Comparison of ENCODE assay signal across 17 mouse cellular contexts in genomic region chr4:131073420-131073819, GRCm38 (mm10).
DNase-seq lines count a peak whose midpoint lies in the region; ATAC-seq and TF ChIP-seq lines count a peak whose summit lies in the region.
"Had no signal": no experiment of that assay in that cellular context is flagged by ENCODE, and none has a peak within 500 bp of the region (broad histone marks: within the 10 kb centered on the region; RNA-seq: fewer than 3 reads in every experiment).

No protein-coding gene starts in this region.

- H3K4me2 ChIP-seq in forebrain, embryonic 13.5 days, result no peak overlapping the region
- H3K4me2 ChIP-seq in forebrain, embryonic 12.5 days, result no peak overlapping the region
- H3K4me2 ChIP-seq: embryonic facial prominence, embryonic 12.5 days; forebrain, embryonic 15.5 days; limb, embryonic 12.5 days; liver, embryonic 12.5 days; lung, embryonic 15.5 days had no signal

- TF ChIP-seq CTCF in lung, adult 2 months (IDR thresholded peaks at IDR 0.05; ENCODE audit: insufficient read depth, low read length), result no peak

- ATAC-seq in forebrain, embryonic 13.5 days, result no peak
- ATAC-seq in forebrain, embryonic 12.5 days (ENCODE audit: low FRiP score), result no peak
- ATAC-seq: forebrain, embryonic 15.5 days; hindbrain, postnatal 0 days; intestine, embryonic 16.5 days; liver, embryonic 12.5 days had no signal

- H3K27me3 ChIP-seq in forebrain, embryonic 10.5 days (ENCODE audit: poor library complexity, severe bottlenecking), result peaks cover 22% of the 10 kb centered on the region; the same call in 1 of the 2 replicates
- H3K27me3 ChIP-seq in forebrain, embryonic 13.5 days, result no peaks in the 10 kb centered on the region
- 0 out of 2 replicates have a peak, but pooled peaks cover 5% of the 10 kb centered on the region for H3K27me3 ChIP-seq in forebrain, embryonic 12.5 days
- H3K27me3 ChIP-seq: embryonic facial prominence, embryonic 12.5 days; forebrain, embryonic 15.5 days; limb, embryonic 12.5 days; liver, embryonic 12.5 days; lung, embryonic 15.5 days had no signal

- DNase-seq in forebrain, embryonic 10.5 days (ENCODE audit: extremely low spot score, low spot score), result no peak
- peak; percentile 38 to 69 for DNase-seq in lung, adult 18-20 months
- DNase-seq in lung, adult 2 months, result no peak
- DNase-seq in lung, postnatal 10 days, result peak; percentile 67
- DNase-seq in adrenal gland, adult 18-20 months (ENCODE audit: low spot score in 2 of 2), result no peak
- DNase-seq: adrenal gland, postnatal 36 days; cerebellum, adult 9-10 months; thymus, postnatal 36 days had no signal

- H3K36me3 ChIP-seq in forebrain, embryonic 10.5 days (replicated peaks), result no peaks in the 10 kb centered on the region
- no peaks in the 10 kb centered on the region for H3K36me3 ChIP-seq in forebrain, embryonic 13.5 days (ENCODE audit: poor library complexity, severe bottlenecking)
- no peaks in the 10 kb centered on the region for H3K36me3 ChIP-seq in forebrain, embryonic 12.5 days (replicated peaks)
- H3K36me3 ChIP-seq: embryonic facial prominence, embryonic 12.5 days; forebrain, embryonic 15.5 days; limb, embryonic 12.5 days; liver, embryonic 12.5 days; lung, embryonic 15.5 days had no signal

- peak overlapping the region; percentile 51 for H3K27ac ChIP-seq in forebrain, embryonic 10.5 days
- H3K27ac ChIP-seq in forebrain, embryonic 13.5 days, result no peak overlapping the region
- H3K27ac ChIP-seq in forebrain, embryonic 12.5 days, result no peak overlapping the region
- H3K27ac ChIP-seq: embryonic facial prominence, embryonic 12.5 days; forebrain, embryonic 15.5 days; hindbrain, postnatal 0 days; limb, embryonic 12.5 days; liver, embryonic 12.5 days; lung, embryonic 15.5 days had no signal

- peaks cover 51% of the 10 kb centered on the region for H3K4me1 ChIP-seq in forebrain, embryonic 10.5 days
- H3K4me1 ChIP-seq in forebrain, embryonic 13.5 days, result peaks cover 6% of the 10 kb centered on the region; the same call in 1 of the 2 replicates
- H3K4me1 ChIP-seq in lung, adult 2 months (ENCODE audit: control insufficient read depth, insufficient read depth, low read length), result no peaks in the 10 kb centered on the region
- H3K4me1 ChIP-seq in forebrain, embryonic 12.5 days, result peaks cover 12% of the 10 kb centered on the region
- H3K4me1 ChIP-seq: embryonic facial prominence, embryonic 12.5 days; limb, embryonic 12.5 days; liver, embryonic 12.5 days; lung, embryonic 15.5 days had no signal

- no peaks in the 10 kb centered on the region; the same call in 1 of the 2 replicates for H3K9me3 ChIP-seq in forebrain, embryonic 10.5 days
- H3K9me3 ChIP-seq in forebrain, embryonic 13.5 days (replicated peaks), result no peaks in the 10 kb centered on the region
- H3K9me3 ChIP-seq in forebrain, embryonic 12.5 days, result no peaks in the 10 kb centered on the region
- H3K9me3 ChIP-seq: embryonic facial prominence, embryonic 12.5 days; forebrain, embryonic 15.5 days; limb, embryonic 12.5 days; liver, embryonic 12.5 days; lung, embryonic 15.5 days had no signal

- 64% methylated on average over 8 of the region's 8 CpGs for WGBS in forebrain, embryonic 10.5 days
- 73% methylated on average over 8 of the region's 8 CpGs for WGBS in forebrain, embryonic 13.5 days
- 19% methylated on average over 8 of the region's 8 CpGs for WGBS in lung, adult 2 months
- 70% methylated on average over 8 of the region's 8 CpGs for WGBS in forebrain, embryonic 12.5 days

- no peak overlapping the region for H3K4me3 ChIP-seq in forebrain, embryonic 10.5 days
- no peak overlapping the region for H3K4me3 ChIP-seq in forebrain, embryonic 13.5 days
- no peak overlapping the region for H3K4me3 ChIP-seq in lung, adult 2 months (replicated peaks; ENCODE audit: extremely low read depth, low read depth, low read length)
- H3K4me3 ChIP-seq in forebrain, embryonic 12.5 days (replicated peaks), result no peak overlapping the region
- H3K4me3 ChIP-seq: embryonic facial prominence, embryonic 12.5 days; forebrain, embryonic 15.5 days; limb, embryonic 12.5 days; liver, embryonic 12.5 days; lung, embryonic 15.5 days had no signal

- no peak for TF ChIP-seq POLR2A in lung, adult 2 months (IDR thresholded peaks at IDR 0.05; ENCODE audit: borderline replicate concordance, extremely low read depth, low read depth, low read length)

- no peak overlapping the region for H3K9ac ChIP-seq in forebrain, embryonic 13.5 days
- no peak overlapping the region for H3K9ac ChIP-seq in forebrain, embryonic 12.5 days
- H3K9ac ChIP-seq: embryonic facial prominence, embryonic 12.5 days; forebrain, embryonic 15.5 days; limb, embryonic 12.5 days; liver, embryonic 12.5 days; lung, embryonic 15.5 days had no signal

Comparison
In these comparisons a context has a peak if more than half of its experiments do, and no peak if none do; other contexts are left out.
1. DNase-seq: peak in lung, adult 18-20 months (2 of 2) and lung, postnatal 10 days (single experiment); none in forebrain, embryonic 10.5 days (single experiment), lung, adult 2 months (single experiment) and adrenal gland, adult 18-20 months (0 of 2).